Mouse (Mus musculus): ENCODE measurements at regions not wholly inside any gene's neighbourhood (a gene's known extent, or its start where the extent isn't known, plus 50 kb on each side); places are given as distances from the start of the nearest gene placed in this dataset.

DNA sequence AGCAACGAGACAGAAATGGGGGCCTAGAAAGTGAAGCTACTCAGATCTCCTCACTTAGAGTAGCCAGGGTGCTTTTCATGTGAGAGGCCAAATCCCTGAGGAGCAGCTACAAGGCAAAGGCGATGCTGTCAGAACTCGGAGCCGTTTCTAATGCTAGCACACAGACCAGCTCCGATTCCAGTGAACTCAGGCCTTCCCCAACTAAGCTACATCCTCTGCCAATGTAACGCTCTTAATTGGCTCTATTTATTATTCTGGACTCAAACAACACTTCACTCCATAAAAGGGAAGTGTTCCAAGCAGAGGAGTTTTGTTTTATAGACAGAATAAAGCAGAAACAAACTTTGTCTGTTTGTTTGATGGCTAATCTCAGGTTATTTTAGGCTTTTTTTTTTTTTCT lies 71.2 kb upstream of the Prep start:
- peaks cover 22% of the 10 kb centered on the region; the same call in 1 of the 2 replicates for H3K4me1 ChIP-seq (ENCODE audit: control insufficient read depth, insufficient read depth, low read length)
- no peak overlapping the region for H3K4me2 ChIP-seq (replicated peaks; ENCODE audit: low read depth, low read length, severe bottlenecking)
- H3K27me3 ChIP-seq (ENCODE audit: control insufficient read depth, insufficient read depth, low read length) = no peaks in the 10 kb centered on the region
- no peak overlapping the region for H3K27ac ChIP-seq (replicated peaks; ENCODE audit: low read depth, low read length)
- H3K9ac ChIP-seq (ENCODE audit: low read depth, low read length, severe bottlenecking) = no peak overlapping the region
- H3K36me3 ChIP-seq (ENCODE audit: control insufficient read depth, insufficient read depth, low read length) = no peaks in the 10 kb centered on the region
- ATAC-seq (ENCODE audit: low FRiP score, low read depth) = no peak
- H3K4me3 ChIP-seq (replicated peaks; ENCODE audit: low read length) = no peak overlapping the region
- 50% methylated on average over 6 of the region's 6 CpGs for WGBS
- no peaks in the 10 kb centered on the region for H3K9me3 ChIP-seq (ENCODE audit: control insufficient read depth, low read length)
- no peak for DNase-seq (ENCODE audit: low spot score)
- no peak for TF ChIP-seq POLR2A (IDR thresholded peaks at IDR 0.05; ENCODE audit: borderline replicate concordance, extremely low read depth, insufficient read depth, insufficient read length)

DNA sequence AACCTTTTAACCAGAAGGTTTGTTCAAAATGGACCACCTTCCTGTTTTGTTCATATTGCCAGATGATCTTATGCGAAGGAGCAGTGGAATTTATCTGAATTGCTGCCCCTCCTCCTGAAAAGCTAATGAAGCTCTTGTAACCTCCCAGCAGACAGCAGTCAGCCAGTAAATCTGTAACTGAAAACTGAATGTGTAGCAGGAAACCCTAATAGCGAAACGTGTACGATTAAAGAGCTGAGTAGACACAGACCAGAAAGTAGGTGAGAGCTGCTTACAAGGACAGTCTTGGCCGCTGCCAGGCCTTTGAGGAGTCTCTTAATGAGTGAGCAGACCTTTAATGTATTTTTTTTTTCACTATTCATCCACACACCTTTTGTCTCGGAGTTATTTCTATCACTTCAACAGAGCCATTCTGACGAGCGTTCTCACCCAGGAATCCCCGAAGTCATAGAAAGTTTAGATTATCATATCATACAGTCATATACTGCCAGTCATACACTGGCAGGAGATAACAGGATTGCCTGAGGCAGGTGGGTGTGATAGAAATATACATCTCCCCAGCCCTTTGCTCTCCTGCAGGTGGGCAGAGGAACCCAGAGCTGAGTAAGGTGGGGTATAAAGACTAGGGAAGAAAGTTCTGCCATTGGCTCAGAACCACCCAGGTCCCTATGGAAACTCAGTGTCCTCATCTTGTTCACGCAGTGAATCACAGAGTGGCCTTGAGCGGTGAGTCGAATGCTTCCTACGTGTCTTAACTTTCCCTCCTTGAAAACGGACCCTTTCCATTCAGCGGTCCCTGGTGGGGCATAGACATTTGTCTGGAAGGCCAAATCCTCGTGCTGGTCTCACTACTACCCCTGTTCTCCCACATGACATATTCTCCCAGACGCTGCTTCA lies 72.4 kb upstream of the Prep start:
- H3K27ac ChIP-seq (replicated peaks; ENCODE audit: low read depth, low read length) = no peak overlapping the region
- H3K4me1 ChIP-seq (ENCODE audit: control insufficient read depth, insufficient read depth, low read length) = peaks cover 14% of the 10 kb centered on the region
- DNase-seq (ENCODE audit: low spot score) (no peak), ATAC-seq (ENCODE audit: low FRiP score, low read depth) (no peak)
- H3K9ac ChIP-seq (ENCODE audit: low read depth, low read length, severe bottlenecking) = no peak overlapping the region
- H3K4me2 ChIP-seq (replicated peaks; ENCODE audit: low read depth, low read length, severe bottlenecking) = no peak overlapping the region
- H3K9me3 ChIP-seq (ENCODE audit: control insufficient read depth, low read length) = no peaks in the 10 kb centered on the region
- H3K27me3 ChIP-seq (ENCODE audit: control insufficient read depth, insufficient read depth, low read length) = no peaks in the 10 kb centered on the region
- TF ChIP-seq POLR2A (IDR thresholded peaks at IDR 0.05; ENCODE audit: borderline replicate concordance, extremely low read depth, insufficient read depth, insufficient read length) = no peak
- H3K36me3 ChIP-seq (ENCODE audit: control insufficient read depth, insufficient read depth, low read length) = no peaks in the 10 kb centered on the region
- no peak overlapping the region for H3K4me3 ChIP-seq (replicated peaks; ENCODE audit: low read length)
- 69% methylated on average over 17 of the region's 17 CpGs for WGBS

DNA sequence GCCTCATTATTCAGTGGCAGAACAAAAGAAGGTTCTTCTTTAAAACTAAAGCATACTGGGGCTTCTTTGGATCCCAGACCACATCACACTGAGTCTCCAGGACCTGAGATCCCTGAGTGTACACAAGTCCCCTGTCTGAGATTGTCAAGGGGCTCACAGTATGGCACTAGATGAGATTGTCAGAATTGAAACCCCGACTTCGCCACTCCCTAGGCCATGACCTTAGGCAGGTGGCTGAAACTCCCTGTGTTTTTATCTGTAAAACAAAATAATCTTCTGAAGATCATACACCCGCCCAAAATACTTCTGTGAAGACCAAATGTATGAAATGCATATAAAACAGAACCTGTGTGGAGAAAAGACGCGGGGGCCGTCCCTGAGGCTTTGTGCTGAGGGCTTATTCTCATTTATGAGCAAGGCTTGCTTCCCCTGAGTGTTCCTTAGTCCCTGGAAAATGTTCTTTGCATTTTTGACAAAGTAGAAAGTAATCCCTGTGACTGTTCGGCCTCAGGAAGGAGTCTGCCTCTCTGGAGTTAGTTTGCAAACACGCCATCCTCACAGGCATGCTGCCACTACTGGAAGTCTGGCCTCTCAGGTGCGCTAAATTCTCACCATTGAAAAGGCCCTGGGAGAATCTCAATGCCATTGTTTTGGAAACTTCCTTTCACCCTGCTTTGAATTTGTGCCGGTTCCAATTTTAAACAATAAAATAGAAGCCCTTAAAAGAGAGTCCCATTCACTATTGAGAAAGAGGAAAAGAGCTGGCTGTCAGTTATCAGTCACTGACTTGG lies 73.3 kb upstream of the Prep start:
- no peak for ATAC-seq (ENCODE audit: low FRiP score, low read depth)
- no peak for TF ChIP-seq POLR2A (IDR thresholded peaks at IDR 0.05; ENCODE audit: borderline replicate concordance, extremely low read depth, insufficient read depth, insufficient read length)
- no peak overlapping the region for H3K9ac ChIP-seq (ENCODE audit: low read depth, low read length, severe bottlenecking)
- no peak for DNase-seq (ENCODE audit: low spot score)
- WGBS = 51% methylated on average over 10 of the region's 10 CpGs
- H3K4me2 ChIP-seq (replicated peaks; ENCODE audit: low read depth, low read length, severe bottlenecking) = no peak overlapping the region
- H3K27me3 ChIP-seq (ENCODE audit: control insufficient read depth, insufficient read depth, low read length) = no peaks in the 10 kb centered on the region
- no peaks in the 10 kb centered on the region for H3K9me3 ChIP-seq (ENCODE audit: control insufficient read depth, low read length)
- no peak overlapping the region for H3K27ac ChIP-seq (replicated peaks; ENCODE audit: low read depth, low read length)
- H3K4me1 ChIP-seq (ENCODE audit: control insufficient read depth, insufficient read depth, low read length) = peaks cover 14% of the 10 kb centered on the region
- no peaks in the 10 kb centered on the region for H3K36me3 ChIP-seq (ENCODE audit: control insufficient read depth, insufficient read depth, low read length)
- no peak overlapping the region for H3K4me3 ChIP-seq (replicated peaks; ENCODE audit: low read length)

DNA sequence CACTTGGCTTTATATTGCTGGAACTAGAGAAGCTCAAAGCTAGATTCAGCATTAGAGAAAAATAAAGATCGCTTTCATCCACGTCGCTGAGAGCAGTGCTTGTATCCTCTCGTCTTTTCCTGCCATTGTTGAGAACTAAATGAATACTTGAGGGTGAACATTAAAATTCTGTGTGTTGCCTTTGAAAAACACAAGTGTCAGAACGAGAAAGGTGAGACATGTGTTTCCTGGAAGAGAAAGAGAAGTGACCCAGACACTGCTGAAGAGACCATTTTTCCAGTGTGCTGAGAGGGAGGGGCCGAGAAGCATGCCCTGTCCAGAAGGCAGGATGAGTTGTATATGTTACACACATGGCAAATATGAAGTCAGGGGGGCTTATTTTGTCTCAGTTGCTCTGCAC lies 77.5 kb upstream of the Prep start:
- Histone ChIP-seq H3K36me3 (ENCODE audit: control insufficient read depth, insufficient read depth, low read length) (no peaks in the 10 kb centered on the region), H3K27ac (replicated peaks; ENCODE audit: low read depth, low read length) (no peak overlapping the region), H3K9ac (ENCODE audit: low read depth, low read length, severe bottlenecking) (no peak overlapping the region), H3K4me2 (replicated peaks; ENCODE audit: low read depth, low read length, severe bottlenecking) (no peak overlapping the region), H3K27me3 (ENCODE audit: control insufficient read depth, insufficient read depth, low read length) (no peaks in the 10 kb centered on the region), H3K4me1 (ENCODE audit: control insufficient read depth, insufficient read depth, low read length) (peaks cover 22% of the 10 kb centered on the region), H3K4me3 (replicated peaks; ENCODE audit: low read length) (no peak overlapping the region), H3K9me3 (ENCODE audit: control insufficient read depth, low read length) (no peaks in the 10 kb centered on the region)
- WGBS = 67% methylated on average over 6 of the region's 6 CpGs
- DNase-seq (ENCODE audit: low spot score) (no peak), ATAC-seq (ENCODE audit: low FRiP score, low read depth) (no peak)
- TF ChIP-seq POLR2A (IDR thresholded peaks at IDR 0.05; ENCODE audit: borderline replicate concordance, extremely low read depth, insufficient read depth, insufficient read length) = no peak

DNA sequence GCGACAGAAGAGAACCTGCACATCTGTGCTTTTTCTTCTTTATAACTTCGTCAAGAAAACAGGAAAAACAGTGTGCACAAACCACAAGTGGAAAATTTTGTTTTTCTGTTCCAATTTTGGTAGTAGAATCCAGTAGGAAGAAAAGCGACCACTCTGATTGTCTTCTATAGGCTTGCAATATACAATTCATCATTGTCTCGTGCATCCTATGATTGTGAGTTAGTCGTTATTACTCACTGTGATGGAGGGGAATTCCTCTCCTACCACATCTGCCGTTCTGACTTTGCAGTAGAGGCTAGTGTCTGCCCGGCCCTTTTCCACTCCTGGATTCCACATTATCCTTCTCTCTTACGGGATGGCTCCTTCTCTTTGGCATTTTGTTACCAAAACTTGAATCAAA lies 78.2 kb upstream of the Prep start:
- Histone ChIP-seq H3K4me3 (replicated peaks; ENCODE audit: low read length) (no peak overlapping the region), H3K27me3 (ENCODE audit: control insufficient read depth, insufficient read depth, low read length) (no peaks in the 10 kb centered on the region), H3K36me3 (ENCODE audit: control insufficient read depth, insufficient read depth, low read length) (no peaks in the 10 kb centered on the region), H3K9me3 (ENCODE audit: control insufficient read depth, low read length) (no peaks in the 10 kb centered on the region), H3K4me1 (ENCODE audit: control insufficient read depth, insufficient read depth, low read length) (peaks cover 18% of the 10 kb centered on the region), H3K27ac (replicated peaks; ENCODE audit: low read depth, low read length) (no peak overlapping the region), H3K9ac (ENCODE audit: low read depth, low read length, severe bottlenecking) (no peak overlapping the region), H3K4me2 (replicated peaks; ENCODE audit: low read depth, low read length, severe bottlenecking) (no peak overlapping the region)
- no peak for ATAC-seq (ENCODE audit: low FRiP score, low read depth)
- no peak for TF ChIP-seq POLR2A (IDR thresholded peaks at IDR 0.05; ENCODE audit: borderline replicate concordance, extremely low read depth, insufficient read depth, insufficient read length)
- 72% methylated on average over 8 of the region's 8 CpGs for WGBS
- DNase-seq (ENCODE audit: low spot score) = no peak

Measured in limb, embryonic 14.5 days (tissue).